Mouse (Mus musculus): ENCODE measurements around the gene Cyp2b13. TPM values are rescaled to one million over a fixed set of nuclear protein-coding genes. Genes with fewer than 3 reads are reported as not detected.
"Not testable (repeated sequence)": the region's sequence is repeated elsewhere in the genome, so short reads cannot be mapped to it uniquely, and the experiment has no call there.

The Cyp2b13 gene
- total RNA-seq (2021): not detected
- long read RNA-seq, experiment 1, partial matches to known transcripts: 0 of 1 reads
- long read RNA-seq, experiment 1, other reads (novel, unspliced or antisense): 1 of 1 reads
- long read RNA-seq, experiment 2, partial matches to known transcripts: 0 of 1 reads
- long read RNA-seq, experiment 2, other reads (novel, unspliced or antisense): 1 of 1 reads

DNA sequence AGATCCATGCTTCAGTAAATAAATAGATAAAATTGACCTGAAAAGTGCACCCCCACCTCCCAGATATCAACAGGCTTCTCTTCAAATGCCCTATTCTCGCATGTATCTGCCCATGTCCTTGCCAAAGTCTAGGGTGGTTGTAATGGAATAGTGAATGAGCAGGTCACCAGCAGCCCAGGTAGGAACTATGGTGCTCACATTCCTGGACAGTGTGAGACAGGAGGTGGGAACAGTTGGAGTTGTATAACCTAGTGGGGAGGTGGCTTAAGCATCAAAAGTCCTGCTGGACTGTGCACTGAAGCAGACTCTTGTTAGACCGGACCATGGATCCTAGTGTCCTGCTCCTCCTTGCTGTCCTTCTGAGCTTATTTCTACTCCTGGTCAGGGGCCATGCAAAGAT, at the start of gene Cyp2b13:
Gene Cyp2b13, plus strand, starts transcription at position 301 of the 400 bp plus-strand sequence.
- intact Hi-C loops (cut with DNase I); DNase-seq: not testable (repeated sequence)

DNA sequence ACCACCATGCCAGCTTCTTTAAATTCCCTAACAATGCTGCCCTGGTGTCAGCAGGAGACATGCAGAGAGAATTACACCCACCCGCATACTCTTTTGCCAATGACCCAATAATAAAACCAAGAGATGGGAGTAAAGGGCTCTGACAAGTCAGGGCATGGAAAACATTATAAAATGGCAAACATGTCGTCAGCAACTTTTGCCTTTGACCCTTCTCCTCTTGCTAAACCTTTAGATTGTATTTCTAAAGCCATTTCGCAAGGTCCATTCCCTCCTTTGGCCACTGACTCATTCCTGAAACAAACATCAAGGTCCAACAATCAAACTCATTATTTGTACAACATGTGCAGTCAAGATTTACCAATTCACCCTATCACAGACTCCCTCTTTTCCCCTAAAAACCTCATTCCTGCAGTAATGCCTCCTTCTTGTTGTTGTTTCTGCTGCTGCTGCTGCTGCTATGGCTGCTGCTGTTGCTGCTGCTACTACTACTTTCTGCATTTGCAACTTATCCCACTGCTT, 41.4 kb upstream of the Cyp2b13 start:
- DNase-seq; intact Hi-C loops (cut with DNase I): not testable (repeated sequence)

DNA sequence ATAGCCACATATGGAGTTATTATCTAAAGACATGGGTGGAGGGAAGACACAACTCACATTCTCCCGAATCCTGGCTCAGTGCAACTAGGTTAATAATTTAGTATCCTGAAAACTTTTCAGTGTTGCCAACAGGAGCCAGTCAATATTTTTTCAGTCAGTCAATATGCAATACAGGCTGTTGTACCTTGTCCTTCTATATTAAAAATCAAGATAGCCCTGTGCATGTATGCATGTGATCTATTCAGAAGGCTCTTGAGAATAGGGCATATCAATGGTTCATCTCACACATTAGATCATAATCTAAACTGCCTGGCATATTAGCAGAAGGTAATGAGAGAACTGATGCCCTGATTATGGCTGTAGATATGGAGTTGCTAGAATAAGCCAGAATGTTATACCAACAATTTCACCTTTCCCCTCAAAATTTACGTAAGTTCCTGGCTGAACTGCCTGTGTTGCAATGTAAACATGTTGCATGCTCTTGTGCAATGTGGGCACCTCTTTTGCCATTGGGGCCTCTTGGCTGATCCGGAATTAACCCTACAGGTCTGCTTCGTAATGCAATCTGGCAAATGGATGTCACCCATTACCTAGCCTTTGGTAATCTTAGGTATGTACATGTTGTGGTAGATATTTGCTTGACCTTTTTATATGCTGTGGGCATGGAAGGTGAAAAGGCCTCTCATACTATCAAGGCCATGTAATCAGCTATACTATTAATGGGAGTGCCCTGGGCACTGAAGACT, 6.2 kb upstream of the Cyp2b13 start:
- intact Hi-C loops (cut with DNase I); DNase-seq: not testable (repeated sequence)

DNA sequence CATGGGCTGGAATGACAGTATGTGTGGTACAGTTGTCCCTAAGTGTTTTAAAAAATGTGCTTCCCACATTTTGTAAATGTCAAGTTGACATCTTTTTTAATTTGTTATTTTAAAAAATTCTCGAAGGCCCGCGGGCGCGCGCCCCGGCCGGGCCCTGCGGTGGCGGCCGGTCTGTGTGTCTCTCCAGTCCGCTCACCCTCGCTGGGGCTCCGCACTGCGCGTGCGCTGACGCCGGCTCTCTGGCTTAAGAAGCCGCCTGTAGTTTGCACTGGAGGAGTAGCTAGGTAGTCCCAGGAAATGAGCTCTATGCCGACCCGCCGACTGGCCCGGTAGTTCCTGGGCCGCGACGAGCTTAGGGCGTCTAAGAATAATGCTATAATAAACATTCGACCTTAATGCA, 10.4 kb downstream of the Cyp2b13 start:
- intact Hi-C loops (cut with DNase I); DNase-seq: not testable (repeated sequence)

DNA sequence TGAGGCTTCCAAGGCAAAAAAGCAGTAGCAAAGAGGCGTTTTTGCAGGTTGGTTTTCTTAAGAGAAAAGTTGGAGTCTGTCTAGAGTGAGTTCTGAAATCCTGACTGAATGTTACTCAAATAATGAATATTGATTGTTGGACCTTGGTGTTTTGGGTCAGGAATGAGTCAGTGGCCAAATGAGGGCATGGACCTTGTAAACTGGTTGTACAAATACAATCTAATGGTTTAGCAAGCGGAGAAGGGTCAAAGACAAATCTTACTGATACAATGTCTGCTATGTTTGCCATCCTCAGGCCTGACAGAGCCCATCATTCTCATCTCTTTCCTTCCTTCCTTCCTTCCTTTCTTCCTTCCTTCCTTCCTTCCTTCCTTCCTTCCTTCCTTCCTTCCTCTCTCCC, 21.3 kb downstream of the Cyp2b13 start:
- intact Hi-C loops (cut with DNase I): no loop called here
- no peak for DNase-seq

DNA sequence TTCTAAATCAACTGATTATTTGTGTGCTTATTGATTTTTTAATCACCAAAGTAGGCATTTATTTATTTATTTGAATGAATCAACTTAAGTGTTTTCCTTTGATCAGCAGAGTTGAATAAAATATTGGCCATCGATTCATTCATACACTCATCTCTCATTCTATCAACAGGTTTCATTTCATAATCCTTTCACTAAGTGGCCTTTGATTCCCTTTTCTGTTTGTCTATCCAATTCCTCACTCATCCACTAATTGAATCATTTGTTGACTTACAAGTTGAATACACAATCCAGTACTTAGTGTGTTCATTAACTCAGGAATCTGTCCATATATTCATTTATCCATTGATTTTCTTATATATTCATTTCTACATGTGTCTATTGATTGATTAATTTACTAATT, 26.1 kb downstream of the Cyp2b13 start:
- intact Hi-C loops (cut with DNase I): no loop called here
- DNase-seq: no peak

DNA sequence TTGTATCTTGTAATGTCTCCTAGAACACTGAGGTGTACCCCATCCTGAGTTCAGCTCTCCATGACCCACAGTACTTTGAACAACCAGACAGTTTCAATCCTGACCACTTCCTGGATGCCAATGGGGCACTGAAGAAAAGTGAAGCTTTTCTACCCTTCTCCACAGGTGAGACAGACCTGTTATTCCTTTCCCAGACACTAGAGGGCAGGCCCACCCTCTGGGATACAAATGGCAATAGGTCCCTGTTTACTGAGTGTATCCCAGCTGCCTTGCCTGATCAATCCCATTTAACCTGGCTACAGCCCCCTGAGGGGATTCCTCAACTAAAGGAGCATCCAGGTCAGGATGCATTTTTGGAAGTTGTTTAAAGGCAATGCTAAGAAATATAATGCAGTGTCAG, 27.3 kb downstream of the Cyp2b13 start:
- DNase-seq; intact Hi-C loops (cut with DNase I): not testable (repeated sequence)

DNA sequence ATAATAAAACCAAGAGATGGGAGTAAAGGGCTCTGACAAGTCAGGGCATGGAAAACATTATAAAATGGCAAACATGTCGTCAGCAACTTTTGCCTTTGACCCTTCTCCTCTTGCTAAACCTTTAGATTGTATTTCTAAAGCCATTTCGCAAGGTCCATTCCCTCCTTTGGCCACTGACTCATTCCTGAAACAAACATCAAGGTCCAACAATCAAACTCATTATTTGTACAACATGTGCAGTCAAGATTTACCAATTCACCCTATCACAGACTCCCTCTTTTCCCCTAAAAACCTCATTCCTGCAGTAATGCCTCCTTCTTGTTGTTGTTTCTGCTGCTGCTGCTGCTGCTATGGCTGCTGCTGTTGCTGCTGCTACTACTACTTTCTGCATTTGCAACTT, 78.3 kb downstream of the Cyp2b13 start:
- intact Hi-C loops (cut with DNase I); DNase-seq: not testable (repeated sequence)

DNA sequence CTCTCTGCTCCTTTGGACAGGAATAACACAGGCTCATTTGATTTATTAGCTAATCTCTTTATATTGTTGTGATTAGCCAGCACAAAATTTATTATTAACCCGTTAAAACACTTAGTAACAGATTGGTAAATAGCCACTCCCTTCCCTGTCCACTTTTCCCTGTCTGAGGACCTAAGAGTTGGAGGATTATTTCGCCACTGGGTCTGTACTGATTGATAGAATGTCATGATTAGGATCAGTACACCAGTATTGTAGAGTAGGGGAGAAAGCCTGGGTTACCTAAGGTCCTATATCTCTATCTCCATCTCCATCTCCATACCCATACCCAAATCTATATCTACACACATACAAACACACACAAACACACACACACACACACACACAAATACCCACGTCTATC, 82.4 kb downstream of the Cyp2b13 start:
- DNase-seq; intact Hi-C loops (cut with DNase I): not testable (repeated sequence)

Other genes with a start within 250 kb of the Cyp2b13 start
- under 1 TPM; 0.17 to 0.18 TPM for gene Cyp2s1, start 244.6 kb upstream of the Cyp2b13 start, total RNA-seq (2021)
- not detected for gene Cyp2b10, start 163.9 kb upstream of the Cyp2b13 start, total RNA-seq (2021)
- under 1 TPM in 1 of 2 experiments, not detected in 1; 0.13 TPM for gene Cyp2b9, start 111.9 kb downstream of the Cyp2b13 start, total RNA-seq (2021)
- not detected for gene Vmn1r184, start 198.8 kb downstream of the Cyp2b13 start, total RNA-seq (2021)
- gene Cyp2a4, start 245.7 kb downstream of the Cyp2b13 start, total RNA-seq (2021): not detected